Mouse (Mus musculus) neural tube, embryonic 11.5 days (tissue): Measurements from ENCODE around the gene Galntl6. TPM values are rescaled to one million over a fixed set of nuclear protein-coding genes. Genes with fewer than 3 reads are reported as not detected.

Experiments used
- ATAC-seq: fragments of 200-750 bp; cut with Nextera tagmentation; 2 replicates; pipeline ENCODE4 v1.8.0; 2017; ENCODE audit warnings: moderate number of reproducible peaks, mild to moderate bottlenecking, moderate TSS enrichment, moderate library complexity; ENCODE audit not compliant: insufficient read depth, low FRiP score, low TSS enrichment
- DNase-seq: peaks from one replicate; pipeline ENCODE4 v3.0.0-alpha.2; 2015; ENCODE audit warnings: low spot score
- H3K27ac ChIP-seq: fragments of 300-500 bp; sonication (generic); 2 replicates; pipeline ENCODE4 v1.5.1; 2014; ENCODE audit warnings: low read depth, mild to moderate bottlenecking, low read length
- H3K27me3 ChIP-seq: fragments of 300-500 bp; sonication (generic); 2 replicates; pipeline ENCODE4 v1.6.1; 2014; ENCODE audit warnings: mild to moderate bottlenecking, low read length, mixed read lengths; ENCODE audit not compliant: control insufficient read depth, insufficient read depth
- H3K36me3 ChIP-seq: fragments of 300-500 bp; sonication (generic); 2 replicates; pipeline ENCODE4 v1.6.1; 2014; ENCODE audit warnings: mild to moderate bottlenecking, low read length, moderate library complexity, mixed read lengths; ENCODE audit not compliant: control insufficient read depth, insufficient read depth
- H3K4me1 ChIP-seq: fragments of 300-500 bp; sonication (generic); 2 replicates; pipeline ENCODE4 v1.6.1; 2014; ENCODE audit warnings: low read length, mixed read lengths; ENCODE audit not compliant: control insufficient read depth, insufficient read depth
- H3K4me2 ChIP-seq: fragments of 300-500 bp; sonication (generic); 2 replicates; pipeline ENCODE4 v1.6.1; 2014; ENCODE audit warnings: low read depth, mild to moderate bottlenecking, moderate library complexity
- H3K4me3 ChIP-seq: fragments of 300-500 bp; sonication (generic); 2 replicates; pipeline ENCODE4 v1.5.1; 2014; ENCODE audit warnings: low read depth, low read length
- H3K9ac ChIP-seq: fragments of 300-500 bp; sonication (generic); 2 replicates; pipeline ENCODE4 v1.6.1; 2014; ENCODE audit warnings: mild to moderate bottlenecking, low read length
- H3K9me3 ChIP-seq: fragments of 300-500 bp; sonication (generic); 2 replicates; pipeline ENCODE4 v1.6.1; 2016; ENCODE audit warnings: low read length; ENCODE audit not compliant: control insufficient read depth
- WGBS: fragments of 180-500 bp; shearing (Covaris S2); extraction: QIAGEN DNeasy Blood & Tissue Kit; methylation state at CpG from one replicate; pipeline ENCODE4 v1.1.7; 2014; 5-methylcytosine and 5-hydroxymethylcytosine counted together
- polyA plus RNA-seq: library from polyadenylated mRNA; unstranded; fragments of >200 nt; fragmentation: Nextera tagmentation; extraction: Ambion mirVana; gene quantifications from 2 replicates; pipeline ENCODE4 v1.2.1, GENCODE M21; 2014

Galntl6 gene
- polyA plus RNA-seq, 1 experiment from 2014 or later = 3.3 TPM

DNA sequence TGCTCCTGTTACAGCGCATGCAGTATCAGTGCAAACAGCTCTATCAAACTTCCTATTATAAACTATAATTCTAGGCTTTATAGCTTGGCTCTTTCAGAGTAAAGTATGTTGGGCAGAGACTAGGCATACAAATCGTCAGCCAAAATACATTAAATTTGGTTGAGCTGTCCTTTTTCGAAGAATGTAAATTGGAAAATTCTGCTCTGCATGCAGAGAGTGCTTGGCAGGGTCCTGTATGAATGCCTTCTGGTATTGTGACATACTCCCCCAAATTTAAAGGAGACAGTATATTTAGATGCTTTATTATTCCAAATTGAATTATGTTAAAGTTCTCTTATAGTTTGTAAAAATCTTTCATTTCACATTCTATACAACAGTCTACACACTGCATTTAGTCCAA lies 220.7 kb downstream of the Galntl6 start:
- H3K27ac ChIP-seq = no peak overlapping the region
- no peak for DNase-seq
- H3K27me3 ChIP-seq = no peaks in the 10 kb centered on the region
- H3K9ac ChIP-seq = no peak overlapping the region
- WGBS = 95% methylated on average over 3 of the region's 3 CpGs
- no peaks in the 10 kb centered on the region for H3K4me1 ChIP-seq
- H3K4me2 ChIP-seq = no peak overlapping the region
- H3K9me3 ChIP-seq = no peaks in the 10 kb centered on the region
- ATAC-seq = no peak
- H3K4me3 ChIP-seq = no peak overlapping the region
- H3K36me3 ChIP-seq = no peaks in the 10 kb centered on the region

DNA sequence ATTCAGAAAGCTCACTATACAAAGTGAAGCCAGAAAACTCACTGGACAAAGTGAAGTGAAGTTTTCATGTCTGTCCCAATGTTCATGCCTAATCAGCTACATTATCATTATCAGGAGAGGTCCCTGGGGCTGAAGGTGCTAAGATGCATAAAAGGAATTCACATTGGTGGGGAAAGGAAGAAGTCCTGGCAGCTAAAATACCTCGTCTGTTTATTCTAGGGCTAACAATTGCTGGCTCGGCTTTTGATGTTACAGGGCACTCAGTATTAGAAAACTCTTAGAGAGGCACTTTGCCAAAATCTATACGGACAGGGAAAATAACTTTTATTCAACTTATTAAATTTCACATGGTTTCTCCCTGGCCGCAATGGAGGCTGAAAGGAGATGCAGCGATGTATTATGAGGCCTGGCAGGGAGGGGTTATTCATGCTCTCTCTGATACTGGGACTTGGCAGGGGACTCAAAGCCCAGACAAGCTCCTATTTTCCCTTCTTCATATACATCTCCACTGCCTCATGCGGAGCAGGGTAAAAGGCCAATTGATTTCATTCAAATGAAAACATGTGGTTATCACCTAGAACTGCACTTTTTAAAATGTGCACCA lies 234.5 kb downstream of the Galntl6 start:
- Histone ChIP-seq H3K27me3 (no peaks in the 10 kb centered on the region), H3K9me3 (no peaks in the 10 kb centered on the region), H3K36me3 (no peaks in the 10 kb centered on the region), H3K4me3 (no peak overlapping the region), H3K4me1 (no peaks in the 10 kb centered on the region), H3K27ac (no peak overlapping the region), H3K9ac (no peak overlapping the region), H3K4me2 (no peak overlapping the region)
- DNase-seq = no peak
- no peak for ATAC-seq
- 48% methylated on average over 6 of the region's 6 CpGs for WGBS

DNA sequence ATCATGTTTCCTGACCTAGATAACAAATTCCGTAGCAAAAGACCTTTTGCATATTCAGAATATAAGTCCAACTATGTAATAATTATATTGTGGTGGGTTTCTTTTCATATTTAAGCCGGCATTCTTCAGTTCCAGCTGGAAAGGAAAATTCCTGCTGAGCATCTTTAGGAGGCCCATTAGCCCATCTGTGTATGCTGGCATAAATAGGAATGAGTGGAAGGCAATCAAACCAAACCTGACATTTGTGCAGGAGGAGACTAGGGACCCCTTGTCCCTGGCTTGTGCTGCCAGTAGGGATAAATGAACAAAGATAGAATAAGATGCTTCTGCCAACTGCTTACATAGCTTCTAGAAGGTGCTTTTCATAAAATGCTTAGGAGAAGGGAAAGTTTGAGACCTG lies 243.4 kb downstream of the Galntl6 start:
- Histone ChIP-seq H3K36me3 (no peaks in the 10 kb centered on the region), H3K4me1 (no peaks in the 10 kb centered on the region), H3K27ac (no peak overlapping the region), H3K27me3 (no peaks in the 10 kb centered on the region), H3K4me3 (no peak overlapping the region), H3K9ac (no peak overlapping the region), H3K9me3 (no peaks in the 10 kb centered on the region), H3K4me2 (no peak overlapping the region)
- no peak for ATAC-seq
- no peak for DNase-seq
- 77% methylated on average over 2 of the region's 2 CpGs for WGBS

DNA sequence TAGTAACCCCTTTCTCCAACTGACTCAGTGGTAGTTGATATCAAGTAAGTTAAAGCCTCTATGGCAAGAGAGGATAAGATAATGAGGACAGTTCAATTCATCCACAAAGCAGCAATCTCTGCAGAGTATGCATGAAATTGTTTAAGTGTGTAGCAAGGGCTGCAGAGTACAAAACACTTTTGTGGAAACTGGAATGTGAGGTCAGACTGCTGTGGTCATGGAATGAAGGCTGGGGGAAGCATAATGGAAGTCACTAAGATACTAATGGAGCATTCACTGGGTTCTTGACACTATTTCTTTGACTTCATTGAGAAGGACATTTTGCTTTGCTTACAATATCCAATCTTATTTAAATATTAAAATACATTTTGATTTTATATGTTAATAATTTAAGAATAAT lies 252.4 kb downstream of the Galntl6 start:
- Histone ChIP-seq H3K4me2 (no peak overlapping the region), H3K4me1 (no peaks in the 10 kb centered on the region), H3K27ac (no peak overlapping the region), H3K9ac (no peak overlapping the region), H3K36me3 (no peaks in the 10 kb centered on the region), H3K27me3 (no peaks in the 10 kb centered on the region), H3K9me3 (no peaks in the 10 kb centered on the region), H3K4me3 (no peak overlapping the region)
- ATAC-seq (peak; percentile 27; the same call in 1 of the 2 replicates), DNase-seq (no peak)

DNA sequence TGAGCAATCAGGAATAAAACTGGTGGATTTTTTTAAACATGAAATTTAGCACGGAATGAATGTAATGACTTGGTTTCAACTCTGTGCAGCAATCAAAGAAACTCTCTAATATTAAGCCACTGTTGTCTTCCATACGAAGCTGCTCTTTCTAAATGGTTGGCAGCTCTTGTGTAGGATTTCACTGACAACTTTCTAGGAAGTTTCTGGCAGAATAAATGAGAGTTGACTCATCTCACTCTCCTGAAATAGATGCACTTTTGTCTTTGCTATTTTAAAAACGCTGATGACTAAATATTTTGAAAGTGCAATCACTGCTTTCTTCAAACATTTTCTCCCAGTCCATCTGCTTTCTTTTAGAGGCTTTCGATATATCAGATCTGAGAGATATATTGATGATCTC lies 256.8 kb downstream of the Galntl6 start:
- no peaks in the 10 kb centered on the region for H3K9me3 ChIP-seq
- H3K27me3 ChIP-seq = no peaks in the 10 kb centered on the region
- no peak overlapping the region for H3K4me2 ChIP-seq
- no peak for ATAC-seq
- 83% methylated on average over 4 of the region's 4 CpGs for WGBS
- no peak for DNase-seq
- H3K27ac ChIP-seq = no peak overlapping the region
- H3K9ac ChIP-seq = no peak overlapping the region
- H3K4me1 ChIP-seq = no peaks in the 10 kb centered on the region
- H3K36me3 ChIP-seq = no peaks in the 10 kb centered on the region
- H3K4me3 ChIP-seq = no peak overlapping the region

DNA sequence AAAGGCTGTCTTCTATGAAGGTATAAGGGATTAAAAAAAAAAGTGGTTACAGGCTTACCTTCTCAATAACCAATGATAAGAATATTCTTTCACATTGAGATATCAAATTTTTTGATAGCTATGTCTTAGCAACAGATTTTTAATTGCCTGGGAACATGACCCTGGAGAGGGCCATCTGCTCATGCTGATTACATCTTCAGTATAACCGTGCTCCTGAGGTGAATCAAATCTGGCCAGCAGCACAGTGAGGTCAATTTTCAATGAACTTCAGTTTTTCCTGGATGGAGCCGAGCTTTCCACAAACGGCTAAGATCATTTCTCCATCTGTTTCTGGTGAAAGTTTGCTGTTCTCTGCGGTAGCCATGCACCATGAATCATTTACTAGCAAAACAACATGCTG lies 306.0 kb downstream of the Galntl6 start:
- Histone ChIP-seq H3K27ac (no peak overlapping the region), H3K4me1 (no peaks in the 10 kb centered on the region)

DNA sequence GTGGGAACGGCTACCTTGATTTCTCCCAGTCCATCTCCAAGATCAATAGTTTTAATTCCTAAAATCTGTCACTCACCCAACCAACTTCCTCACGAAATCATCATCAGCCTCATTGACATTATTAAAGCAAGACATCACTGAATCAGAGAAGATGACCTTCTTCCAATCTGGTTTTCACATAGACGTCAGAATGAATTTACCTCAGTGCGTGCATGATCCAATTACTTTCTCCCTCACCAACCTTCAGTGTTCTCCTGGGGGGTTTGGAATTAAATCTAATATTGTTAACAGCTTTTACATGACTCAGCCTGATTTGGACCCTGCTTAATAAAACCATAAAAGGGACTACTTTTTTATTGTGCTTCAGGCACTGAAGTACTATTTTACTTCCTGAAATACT lies 307.7 kb downstream of the Galntl6 start:
- no peak for ATAC-seq
- Histone ChIP-seq H3K4me3 (no peak overlapping the region), H3K36me3 (no peaks in the 10 kb centered on the region), H3K4me1 (no peaks in the 10 kb centered on the region), H3K9me3 (no peaks in the 10 kb centered on the region), H3K27ac (no peak overlapping the region), H3K9ac (no peak overlapping the region), H3K27me3 (no peaks in the 10 kb centered on the region), H3K4me2 (no peak overlapping the region)
- whole genome bisulfite sequencing = 82% methylated on average over 4 of the region's 4 CpGs
- no peak for DNase-seq

More for the DNA sequence above, 306.0 kb downstream of the Galntl6 start:
- H3K9me3 ChIP-seq = no peaks in the 10 kb centered on the region
- H3K27me3 ChIP-seq = no peaks in the 10 kb centered on the region
- H3K4me2 ChIP-seq = no peak overlapping the region
- DNase-seq (no peak), ATAC-seq (no peak)
- WGBS = 59% methylated on average over 4 of the region's 4 CpGs
- no peak overlapping the region for H3K4me3 ChIP-seq
- H3K9ac ChIP-seq = no peak overlapping the region
- no peaks in the 10 kb centered on the region for H3K36me3 ChIP-seq

DNA sequence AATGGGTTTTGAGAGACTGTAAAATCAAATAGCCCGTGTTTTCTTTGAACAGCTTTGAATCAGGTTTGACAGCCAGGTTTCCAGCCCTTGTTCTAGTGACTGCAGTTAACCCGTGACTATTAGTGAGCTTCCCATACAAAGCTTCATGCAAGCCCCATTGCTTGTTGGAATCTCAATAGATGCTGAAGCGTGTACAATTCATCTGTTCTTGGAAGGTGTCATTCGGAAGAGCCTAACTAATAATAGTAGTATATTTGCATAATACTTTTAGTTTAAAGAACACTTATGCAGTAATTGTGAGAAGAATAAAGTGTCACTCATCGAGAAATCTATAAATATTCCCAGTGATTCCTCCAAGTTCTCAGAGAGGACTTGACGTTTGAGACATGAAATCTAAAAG lies 314.6 kb downstream of the Galntl6 start:
- ATAC-seq = no peak
- no peak overlapping the region for H3K27ac ChIP-seq
- no peaks in the 10 kb centered on the region for H3K4me1 ChIP-seq
- no peaks in the 10 kb centered on the region for H3K27me3 ChIP-seq
- DNase-seq = no peak
- no peak overlapping the region for H3K9ac ChIP-seq
- H3K9me3 ChIP-seq = no peaks in the 10 kb centered on the region
- no peak overlapping the region for H3K4me3 ChIP-seq
- WGBS = 81% methylated on average over 6 of the region's 6 CpGs
- H3K36me3 ChIP-seq = no peaks in the 10 kb centered on the region
- H3K4me2 ChIP-seq = no peak overlapping the region

DNA sequence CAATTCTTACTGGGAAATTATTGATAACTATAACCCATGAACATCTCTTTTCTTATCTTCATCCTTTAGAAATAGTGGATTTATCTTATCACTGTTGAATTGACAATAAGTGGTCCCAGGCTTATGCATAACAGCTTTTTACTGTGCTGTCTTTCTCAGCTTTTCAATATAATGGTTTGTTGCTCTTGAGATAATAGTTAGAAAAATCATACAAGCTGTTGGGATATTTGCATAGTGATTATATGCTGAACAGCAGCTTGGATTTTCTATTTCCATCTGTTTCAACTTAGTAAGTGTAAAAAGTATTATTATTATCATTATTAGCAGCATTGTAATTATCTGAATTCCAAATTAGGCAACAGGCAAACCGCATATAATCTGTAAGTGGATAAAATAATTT lies 337.1 kb downstream of the Galntl6 start:
- H3K36me3 ChIP-seq = no peaks in the 10 kb centered on the region
- no peak overlapping the region for H3K27ac ChIP-seq
- H3K4me3 ChIP-seq = no peak overlapping the region
- H3K27me3 ChIP-seq = no peaks in the 10 kb centered on the region
- WGBS = 92% methylated on average over 1 of the region's 1 CpGs
- H3K4me2 ChIP-seq = no peak overlapping the region
- no peak overlapping the region for H3K9ac ChIP-seq
- H3K4me1 ChIP-seq = no peaks in the 10 kb centered on the region
- H3K9me3 ChIP-seq = no peaks in the 10 kb centered on the region
- no peak for DNase-seq
- ATAC-seq = no peak
